Mouse (Mus musculus) ES-E14 (cell line): Measurements from ENCODE around the gene Npas3.

Experiments used
- CHD2 ChIP-seq: IDR thresholded peaks from 2 replicates; pipeline ENCODE4 v1.6.1; 2014; ENCODE audit warnings: mild to moderate bottlenecking, low read depth, low read length, inconsistent platforms
- HCFC1 ChIP-seq: IDR thresholded peaks from 2 replicates; pipeline ENCODE4 v1.6.1; 2012; ENCODE audit warnings: low read length, inconsistent platforms, borderline replicate concordance; ENCODE audit not compliant: insufficient read depth
- MAFK ChIP-seq: IDR thresholded peaks from 2 replicates; pipeline ENCODE4 v1.6.1; 2014; ENCODE audit warnings: mild to moderate bottlenecking, low read depth, low read length, inconsistent platforms; ENCODE audit not compliant: insufficient read depth
- ZC3H11A ChIP-seq: IDR thresholded peaks from 2 replicates; pipeline ENCODE4 v1.6.1; 2012; ENCODE audit warnings: low read depth, mild to moderate bottlenecking, inconsistent platforms, low read length, borderline replicate concordance

DNA sequence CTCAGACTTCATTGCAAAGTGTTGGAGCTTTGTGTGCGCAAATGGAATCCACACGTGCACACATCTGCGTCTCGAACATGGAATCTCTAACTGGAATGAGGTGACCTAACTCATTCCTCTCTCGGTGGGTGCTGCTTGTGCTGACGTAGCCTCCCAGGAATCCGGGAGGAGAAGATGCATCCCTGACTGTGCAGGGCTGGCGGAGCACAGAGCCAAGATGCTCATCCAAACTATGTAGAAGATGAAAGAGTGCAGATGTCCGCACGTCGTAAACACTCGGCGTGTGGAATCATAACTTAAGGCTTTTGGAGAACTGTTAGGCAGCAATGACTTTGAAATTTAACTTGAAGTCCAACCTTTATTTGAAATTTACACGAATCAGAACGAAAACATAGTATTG is 31.3 kb upstream of the Npas3 start:
- TF ChIP-seq CHD2 (no peak), ZC3H11A (no peak), MAFK (no peak), HCFC1 (no peak)
